Mouse (Mus musculus) monocyte, adult 2 months (primary cell): ENCODE measurements around the gene Rpl24.

Source experiments
- DNase-seq, 2 experiments: peaks; one replicate each; pipeline ENCODE4 v3.0.0; 2022; ENCODE audit warnings: low spot score in 2 of 2, low read depth in 1 of 2

Gene Rpl24

DNA sequence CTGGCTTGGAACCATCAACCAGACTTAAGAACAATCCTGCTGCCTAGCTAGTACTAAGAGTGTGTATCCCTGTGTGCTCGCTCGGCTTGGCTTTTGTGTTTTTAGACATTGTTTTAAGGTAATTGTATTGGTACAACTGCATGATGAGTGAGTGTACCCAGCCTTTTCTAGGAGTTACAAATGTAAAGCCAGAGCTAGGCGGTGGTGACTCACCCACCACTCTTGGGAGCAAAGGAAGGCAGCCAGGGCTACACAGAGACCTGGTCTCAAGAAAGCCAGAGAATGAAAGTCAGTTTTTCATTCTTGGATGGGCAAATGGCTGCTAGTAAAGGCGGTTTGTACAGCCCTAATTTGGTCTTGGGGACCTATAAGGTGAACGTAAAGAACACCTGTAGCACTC, 4.3 kb downstream of the Rpl24 start:
- DNase-seq = no peak

DNA sequence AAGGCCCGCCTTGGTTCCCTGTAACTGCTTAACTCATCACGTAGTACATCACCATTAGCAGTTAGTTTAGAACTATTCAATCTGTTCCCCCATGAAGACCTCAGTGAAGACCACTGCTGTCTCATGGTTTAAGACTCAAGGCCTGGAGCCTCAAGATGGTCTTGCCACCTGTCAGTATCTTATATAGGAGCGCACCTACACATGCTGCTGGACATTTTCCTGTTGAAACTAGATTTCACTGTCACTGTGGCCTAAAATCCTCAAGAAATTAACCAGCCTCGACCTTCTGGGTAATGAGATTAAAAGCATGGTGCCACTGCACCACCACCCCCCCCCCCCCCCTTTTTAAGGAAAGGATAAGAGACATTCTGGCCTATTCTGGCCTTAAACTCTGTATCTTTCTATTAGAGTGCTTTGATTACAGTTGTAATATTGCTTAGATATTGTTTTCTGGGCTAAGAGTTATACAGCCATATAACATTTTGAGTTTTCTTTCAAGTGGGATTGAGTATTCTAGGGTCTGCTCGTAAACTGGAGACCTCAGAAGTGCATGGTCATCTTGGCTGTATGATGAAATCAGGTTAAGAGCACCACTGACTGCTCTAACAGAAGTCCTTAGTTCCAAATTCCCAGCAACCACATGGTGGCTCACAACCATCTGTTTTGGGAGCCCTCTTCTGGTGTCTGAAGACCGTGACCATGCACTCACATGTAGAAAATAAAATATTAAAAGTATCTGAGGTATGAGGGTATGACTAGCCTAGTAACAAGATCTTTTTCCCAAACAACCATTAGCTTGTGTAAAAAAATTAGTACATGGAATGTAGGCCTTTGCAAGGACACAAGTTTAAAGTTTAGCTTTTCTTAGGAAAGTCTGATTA, 5.9 kb downstream of the Rpl24 start:
- no peak for DNase-seq

DNA sequence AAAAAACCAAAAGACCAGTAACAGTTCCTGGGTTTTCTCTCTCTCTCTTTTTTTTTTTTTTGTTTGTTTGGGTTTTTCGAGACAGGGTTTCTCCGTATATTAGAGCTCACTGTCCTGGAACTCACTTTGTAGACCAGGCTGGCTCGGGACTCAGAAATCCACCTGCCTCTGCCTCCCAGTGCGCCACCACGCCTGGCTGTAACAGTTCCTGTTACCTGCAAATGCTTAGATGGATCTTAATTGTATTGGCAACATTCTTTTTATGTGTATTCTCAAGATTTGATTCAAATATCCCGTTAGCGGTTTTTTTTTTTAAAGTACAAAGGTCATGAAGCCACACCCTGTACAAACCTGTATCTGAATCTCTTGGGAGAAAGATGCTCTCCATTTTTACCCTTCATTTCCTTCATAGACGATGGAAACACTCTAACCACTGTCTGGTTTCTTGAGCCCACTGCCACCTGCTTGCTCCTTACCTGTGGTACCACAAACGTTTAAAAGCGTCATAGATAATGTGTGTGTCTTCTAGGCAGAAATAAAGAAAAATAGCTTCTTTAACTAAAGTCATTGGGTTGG, 6.6 kb downstream of the Rpl24 start:
- DNase-seq = no peak

DNA sequence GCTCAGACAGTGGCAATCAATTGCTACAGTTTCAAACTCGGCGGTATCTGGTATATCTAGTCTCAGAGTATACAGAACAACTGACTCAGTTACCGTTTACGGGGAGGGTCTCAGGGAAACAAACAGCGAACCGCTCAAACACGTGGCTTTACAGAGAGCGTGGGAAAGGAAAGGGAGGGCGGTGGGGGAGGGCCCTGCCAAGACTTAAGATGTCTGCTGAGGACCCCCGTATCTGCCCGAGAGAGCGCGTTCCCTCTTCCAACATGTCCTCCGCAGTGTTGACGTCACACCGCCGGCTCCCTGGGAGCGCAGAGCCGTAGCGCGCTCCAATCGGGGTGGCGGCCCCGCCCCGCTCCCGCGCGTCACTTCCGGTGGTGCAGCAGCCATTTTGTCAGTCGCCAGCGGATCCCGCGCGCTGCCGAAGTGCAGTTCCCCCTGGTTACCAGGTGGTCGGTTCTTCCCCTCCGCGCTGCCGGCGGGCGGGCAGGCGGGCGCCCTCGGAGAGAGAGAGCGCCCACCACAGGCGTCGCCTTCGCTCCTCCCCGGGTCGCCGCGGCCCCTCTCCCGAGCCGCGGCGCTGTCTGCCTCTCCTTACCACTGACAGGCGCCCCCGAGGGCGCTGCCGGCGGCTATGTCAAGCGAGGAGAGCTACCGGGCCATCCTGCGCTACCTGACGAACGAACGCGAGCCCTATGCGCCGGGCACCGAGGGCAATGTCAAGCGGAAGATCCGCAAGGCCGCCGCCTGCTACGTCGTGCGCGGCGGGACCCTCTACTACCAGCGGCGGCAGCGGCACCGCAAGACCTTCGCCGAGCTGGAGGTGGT, 7.6 kb downstream of the Rpl24 start, which contains the start of gene Zbtb11:
Gene Zbtb11 (plus strand): TSS at position 453 of the 825 bp plus-strand sequence.
- peak; percentile 96 to 99 for DNase-seq

DNA sequence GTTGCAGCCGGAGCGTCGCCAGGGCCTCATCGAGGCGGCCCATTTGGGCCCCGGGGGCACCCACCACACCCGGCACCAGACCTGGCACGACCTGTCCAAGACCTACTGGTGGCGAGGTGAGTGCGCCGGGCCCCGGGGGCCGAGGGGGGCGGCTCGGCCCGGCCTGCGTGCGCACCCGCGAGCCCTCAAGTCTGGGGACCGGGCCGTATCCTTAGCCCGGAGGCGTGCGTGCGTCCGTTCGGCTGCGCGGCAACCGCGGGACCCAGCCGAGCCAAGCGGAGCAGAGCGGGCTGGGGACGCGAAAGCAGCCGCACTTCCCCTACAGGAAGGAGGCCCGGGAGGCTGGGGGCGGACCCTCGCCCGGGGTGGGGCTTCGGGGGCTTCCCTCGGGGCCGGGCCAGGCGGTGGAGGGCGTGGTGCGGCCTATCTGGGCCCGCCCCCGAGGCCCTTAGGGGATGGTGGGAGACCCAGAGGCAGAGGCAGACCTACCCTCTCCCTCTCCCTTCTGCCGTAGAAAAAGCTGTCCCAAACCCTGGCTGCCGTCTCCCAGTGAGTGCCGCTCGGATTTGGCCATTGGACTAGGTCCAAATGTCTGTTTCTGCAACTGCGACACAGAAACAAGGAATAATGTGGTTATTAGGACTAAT, 8.3 kb downstream of the Rpl24 start:
- peak; percentile 72 to 84 for DNase-seq

DNA sequence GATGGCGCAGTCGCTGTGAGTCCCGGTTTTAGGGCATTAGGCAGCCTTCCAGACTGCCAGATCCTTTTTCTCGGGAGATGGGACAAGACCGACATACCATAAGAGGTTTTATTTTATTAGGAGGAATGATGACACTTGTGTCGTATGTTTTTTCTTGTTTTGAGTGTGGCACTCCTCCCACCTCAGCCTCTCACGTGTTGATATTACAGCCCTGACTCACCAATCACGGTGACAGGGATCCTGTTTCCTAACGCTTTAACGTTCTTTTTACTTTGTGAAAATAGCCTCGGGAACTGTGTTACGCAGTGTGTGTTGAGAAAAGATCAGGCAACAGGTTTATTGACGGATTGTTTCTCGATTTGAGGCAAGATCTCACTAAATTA, 8.8 kb downstream of the Rpl24 start:
- peak in 1 of 2 experiments; percentile 51 for DNase-seq

DNA sequence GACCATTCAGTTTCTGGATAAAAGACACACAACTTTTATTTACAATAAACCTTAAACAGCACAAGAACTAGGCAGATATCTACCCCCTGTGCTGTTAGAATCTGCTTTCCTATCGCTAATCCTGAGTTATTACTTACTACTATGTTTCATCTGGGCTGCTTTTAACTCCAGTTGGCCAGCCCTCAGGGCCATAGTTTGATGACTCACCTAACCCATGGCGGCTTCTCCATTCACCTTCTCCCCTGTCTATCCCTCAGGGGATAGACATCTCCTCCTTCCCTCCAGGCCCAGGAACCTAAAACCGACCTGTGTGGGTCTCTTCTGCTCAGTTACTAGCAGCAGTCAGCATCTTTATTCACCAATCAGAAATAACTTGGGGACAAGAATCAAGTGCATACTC, 19.9 kb downstream of the Rpl24 start:
- DNase-seq = no peak

DNA sequence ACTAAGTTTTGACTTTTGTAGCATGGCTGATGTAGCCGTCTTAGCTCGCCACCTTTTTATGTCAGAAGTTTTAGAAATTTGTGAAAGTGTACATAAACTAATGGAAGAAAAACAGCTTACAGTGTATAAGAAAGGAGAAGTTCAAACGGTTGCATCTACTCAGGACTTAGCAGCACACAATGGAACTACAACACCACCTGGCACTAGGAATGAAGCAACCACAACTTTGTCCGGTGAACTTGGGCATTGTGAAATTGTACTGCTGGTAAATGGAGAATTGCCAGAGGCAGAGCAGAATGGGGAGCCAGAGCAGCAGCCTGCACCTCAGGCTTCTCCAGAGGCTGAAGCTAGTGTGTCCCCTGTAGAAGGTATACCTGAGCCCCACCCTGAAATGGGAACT, 24.2 kb downstream of the Rpl24 start:
- no peak for DNase-seq

DNA sequence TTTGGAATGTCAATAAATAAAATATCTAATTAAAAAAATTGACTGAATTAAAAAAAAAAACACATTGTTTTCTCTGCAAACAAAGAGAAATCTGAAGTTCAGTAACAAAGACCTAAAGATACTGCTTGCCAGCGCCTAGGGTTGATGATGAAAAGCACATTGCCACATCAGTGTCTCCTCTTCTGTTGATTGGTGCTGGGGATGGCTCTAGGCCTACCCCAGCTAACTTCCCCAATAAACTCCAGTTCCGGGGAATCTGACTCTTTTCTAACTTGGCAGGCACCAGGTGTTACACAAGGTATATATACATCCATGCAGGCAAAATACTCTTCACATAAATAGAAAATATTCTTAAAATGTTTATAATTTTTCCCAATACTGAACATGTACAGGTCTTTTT, 28.2 kb downstream of the Rpl24 start:
- no peak for DNase-seq

DNA sequence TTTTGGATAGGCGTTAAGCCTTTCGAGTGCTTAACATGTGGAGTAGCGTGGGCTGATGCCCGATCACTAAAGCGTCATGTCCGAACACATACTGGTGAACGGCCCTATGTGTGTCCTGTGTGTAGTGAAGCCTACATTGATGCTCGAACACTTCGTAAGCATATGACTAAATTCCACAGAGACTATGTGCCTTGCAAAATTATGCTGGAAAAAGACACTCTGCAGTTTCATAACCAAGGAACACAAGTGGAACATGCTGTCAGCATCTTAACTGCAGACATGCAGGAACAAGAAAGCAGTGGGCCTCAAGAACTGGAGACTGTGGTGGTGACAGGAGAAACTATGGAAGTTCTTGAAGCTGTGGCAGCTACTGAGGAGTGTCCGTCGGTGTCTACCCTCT, 40.7 kb downstream of the Rpl24 start:
- no peak for DNase-seq

DNA sequence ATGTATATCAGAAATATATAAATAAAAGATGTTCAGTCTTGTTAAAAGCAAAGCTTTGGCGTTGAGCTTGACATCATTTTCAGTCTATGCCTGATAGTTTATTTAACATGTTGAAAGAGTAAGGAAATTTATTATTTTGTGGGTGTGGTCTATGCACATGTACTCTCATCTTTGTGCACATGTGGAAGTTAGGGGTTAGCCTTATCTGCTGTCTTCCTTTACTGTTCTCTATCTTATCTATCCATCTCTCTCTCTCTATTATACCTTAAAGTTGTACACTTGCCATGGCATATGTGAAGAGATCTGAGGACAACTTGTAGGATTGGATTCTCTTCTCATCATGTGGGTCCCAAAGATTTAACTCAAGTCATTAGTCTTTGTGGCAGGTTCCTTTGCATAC, 42.8 kb downstream of the Rpl24 start:
- no peak for DNase-seq

DNA sequence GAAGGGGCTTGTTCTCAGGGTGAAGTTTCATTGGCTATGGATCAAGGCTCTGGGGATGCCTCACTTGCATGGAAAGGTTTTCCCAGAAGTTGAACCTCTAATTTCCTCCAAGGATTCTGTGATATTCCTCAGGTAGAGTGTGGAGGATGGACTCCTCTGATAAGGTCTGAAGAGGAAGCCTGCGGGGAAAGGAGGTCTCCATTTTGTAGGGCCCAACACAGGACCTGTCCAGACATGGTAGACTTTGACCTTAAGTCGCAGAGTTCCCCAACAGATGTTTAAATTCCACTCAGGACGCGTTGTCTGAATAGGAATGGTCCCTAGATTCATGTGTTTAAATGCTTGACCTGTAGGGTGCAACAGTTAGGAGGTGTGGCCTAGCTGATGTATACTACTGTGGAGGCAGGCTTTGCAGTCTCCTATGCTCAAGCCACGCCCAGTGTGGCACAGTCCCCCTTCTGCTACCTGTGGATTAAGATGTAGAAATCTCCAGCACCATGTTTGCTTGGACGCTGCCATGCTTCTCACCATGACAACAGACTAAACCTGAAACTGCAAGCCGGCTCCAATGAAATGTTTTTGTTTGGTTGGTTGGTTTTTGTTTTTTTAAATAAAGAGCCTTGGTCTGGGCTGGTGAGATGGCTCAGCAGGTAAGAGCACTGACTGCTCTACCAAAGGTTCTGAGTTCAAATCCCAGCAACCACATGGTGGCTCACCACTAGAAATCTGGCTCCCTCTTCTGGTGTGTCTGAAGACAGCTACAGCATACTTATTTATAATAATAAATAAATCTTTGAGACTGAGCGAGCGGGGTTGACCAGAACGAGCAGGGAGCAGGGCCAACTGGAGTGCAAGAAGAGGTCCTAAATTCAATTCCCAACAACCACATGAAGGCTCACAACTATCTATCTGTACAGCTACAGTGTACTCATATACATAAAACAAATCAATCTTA, 47.0 kb downstream of the Rpl24 start:
- no peak for DNase-seq

DNA sequence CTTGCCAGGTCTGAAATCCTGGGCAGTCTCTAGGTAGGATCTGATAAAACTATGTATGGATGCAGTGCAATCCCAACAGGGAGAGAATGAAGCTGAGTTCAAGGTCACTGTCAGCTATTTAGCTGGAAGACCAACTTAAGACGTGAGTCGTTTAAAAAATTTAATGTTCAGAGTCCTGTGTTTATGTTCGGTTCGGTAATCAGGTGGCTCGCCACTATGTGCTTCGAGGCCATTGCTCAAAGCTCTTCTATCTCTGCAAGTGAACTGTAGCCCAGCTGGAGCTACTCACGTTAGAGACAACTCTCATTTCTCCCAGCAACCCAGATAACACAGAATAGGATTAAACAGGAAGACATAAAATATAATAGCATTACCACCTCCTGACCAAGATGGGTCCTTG, 48.0 kb downstream of the Rpl24 start:
- DNase-seq = no peak

DNA sequence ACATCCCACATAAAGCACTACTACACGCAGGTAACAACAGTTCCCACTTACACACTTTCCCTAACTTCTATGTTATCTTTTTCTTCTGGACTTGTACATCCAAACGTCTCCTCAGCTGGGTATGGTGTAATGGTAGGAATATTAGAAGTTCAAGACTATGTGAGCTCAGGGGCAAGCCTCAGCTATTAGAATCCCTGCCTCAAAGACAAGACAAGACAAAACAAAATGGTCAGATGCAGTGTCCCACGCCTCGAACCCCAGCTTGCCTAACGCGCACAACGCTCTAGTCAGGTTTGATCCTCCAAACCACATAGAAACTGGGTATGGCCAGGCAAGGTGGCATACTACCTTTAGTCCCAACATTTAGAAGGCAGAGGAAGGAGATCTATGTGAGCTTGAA, 53.6 kb downstream of the Rpl24 start:
- DNase-seq = no peak
